Mouse (Mus musculus): ENCODE results near the gene Olfr1418.

Olfr1418 gene

DNA sequence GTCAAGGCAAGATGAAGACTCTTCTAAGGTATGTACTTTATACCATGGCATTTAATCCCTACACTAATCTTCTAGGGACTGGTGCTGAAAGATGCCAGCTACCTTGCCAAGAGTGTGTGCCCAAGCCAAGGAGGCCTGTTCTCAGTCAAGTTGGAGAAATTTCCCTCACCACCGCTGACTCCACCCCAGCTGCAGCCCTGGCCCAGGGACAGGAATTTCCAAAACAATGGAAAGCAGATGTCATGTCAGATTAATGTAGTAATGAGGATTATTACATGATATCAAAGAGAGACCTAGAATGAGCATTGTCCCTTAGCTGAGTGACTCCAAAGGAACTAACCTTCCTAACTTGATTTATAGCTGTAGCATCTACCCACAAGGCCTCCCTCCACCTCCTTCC is 50.0 kb downstream of the Olfr1418 start:
- DNase-seq (ENCODE audit: low read depth, low spot score): no peak

DNA sequence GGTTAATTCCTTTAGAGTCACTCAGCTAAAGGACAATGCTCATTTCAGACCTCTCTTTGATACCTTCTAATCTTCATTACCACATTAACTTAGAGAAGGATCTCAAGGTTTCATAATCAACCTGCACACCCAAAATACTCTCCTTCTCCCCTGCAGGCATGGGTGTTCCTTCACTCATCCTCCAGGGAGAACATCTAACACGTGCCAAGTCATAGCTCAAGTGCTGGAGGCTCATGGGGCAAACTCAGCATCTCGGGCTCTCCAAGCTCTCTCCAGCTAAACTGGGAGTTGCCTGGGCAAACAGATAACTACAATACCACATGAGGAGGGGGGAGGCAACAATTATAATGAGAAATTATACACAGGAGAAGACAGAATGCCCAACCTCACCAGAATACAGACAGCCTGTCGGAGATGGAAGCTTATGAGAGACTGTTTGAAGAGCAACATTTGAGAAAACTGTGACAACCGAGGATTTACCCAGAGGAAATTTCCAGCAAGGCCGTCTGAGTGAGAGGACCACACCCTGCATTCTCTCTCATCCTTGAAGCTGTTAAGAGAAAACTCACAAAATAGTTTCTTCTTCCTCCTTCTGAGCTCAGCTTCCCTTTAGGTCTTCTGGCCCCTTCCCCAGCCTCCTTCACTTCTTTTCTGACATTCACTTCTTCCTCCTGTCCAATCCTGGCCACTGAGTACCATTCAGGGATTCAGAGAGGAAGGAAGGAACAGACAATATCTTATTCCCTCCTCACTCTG is 50.7 kb downstream of the Olfr1418 start:
- no peak for DNase-seq (ENCODE audit: low read depth, low spot score)

DNA sequence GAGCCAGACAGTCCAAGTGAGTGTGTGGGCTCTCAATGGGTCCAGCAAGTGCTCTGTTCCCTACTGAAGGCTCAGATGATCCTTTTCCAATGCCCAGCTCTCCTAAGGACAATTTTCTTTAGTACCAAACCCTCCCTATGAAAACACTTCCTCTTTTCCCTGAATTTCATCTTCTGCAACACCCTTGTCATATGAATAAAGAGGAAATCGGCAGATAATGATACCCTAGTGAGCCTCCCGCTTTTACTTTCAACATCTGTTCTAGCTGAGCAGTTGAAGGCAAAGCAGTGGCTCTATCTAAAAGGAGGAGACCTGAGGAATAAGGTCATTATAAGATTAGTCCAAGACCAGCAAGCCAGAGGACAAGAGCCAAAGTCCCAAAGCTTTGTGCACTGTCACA is 52.4 kb downstream of the Olfr1418 start:
- no peak for DNase-seq (ENCODE audit: low read depth, low spot score)

DNA sequence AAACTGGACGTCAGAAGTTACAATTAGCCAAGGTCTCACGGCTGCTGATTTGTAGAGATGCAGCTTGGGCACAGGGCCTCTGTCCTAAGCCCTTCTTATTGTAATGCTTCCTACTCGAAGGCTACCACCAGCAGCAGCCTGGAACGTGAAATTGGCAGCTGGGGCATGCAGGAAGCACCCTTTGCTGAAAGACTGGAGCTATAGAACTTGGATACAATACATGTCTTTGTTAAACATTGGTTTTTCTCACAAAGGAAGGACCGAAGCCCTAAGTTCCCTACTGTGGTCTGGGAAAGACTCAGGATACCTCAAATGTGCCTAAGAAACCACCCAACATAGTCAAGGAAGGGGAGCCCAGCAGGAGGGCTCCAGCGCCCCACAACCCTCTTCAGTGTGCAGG is 53.0 kb downstream of the Olfr1418 start:
- no peak for DNase-seq (ENCODE audit: low read depth, low spot score)

DNA sequence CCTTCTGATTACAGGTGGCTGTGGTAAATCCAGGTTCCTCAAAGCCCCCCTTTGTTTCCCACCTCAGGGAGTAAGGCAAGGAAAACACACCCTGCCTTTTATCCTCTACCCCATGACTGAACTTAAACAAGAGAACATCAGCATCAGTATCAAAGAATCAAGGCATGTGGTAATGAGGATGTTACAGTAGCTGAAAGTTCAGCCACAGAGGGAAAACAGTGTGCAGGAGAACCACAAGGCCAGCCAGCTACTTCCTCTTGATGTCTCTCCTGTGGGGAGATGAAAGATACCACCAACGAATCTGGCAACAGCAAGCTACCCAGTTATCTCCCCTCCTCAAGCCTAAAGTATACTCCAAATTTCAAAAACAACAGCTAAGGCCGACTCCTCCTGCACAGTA is 53.6 kb downstream of the Olfr1418 start:
- DNase-seq (ENCODE audit: low read depth, low spot score): no peak

DNA sequence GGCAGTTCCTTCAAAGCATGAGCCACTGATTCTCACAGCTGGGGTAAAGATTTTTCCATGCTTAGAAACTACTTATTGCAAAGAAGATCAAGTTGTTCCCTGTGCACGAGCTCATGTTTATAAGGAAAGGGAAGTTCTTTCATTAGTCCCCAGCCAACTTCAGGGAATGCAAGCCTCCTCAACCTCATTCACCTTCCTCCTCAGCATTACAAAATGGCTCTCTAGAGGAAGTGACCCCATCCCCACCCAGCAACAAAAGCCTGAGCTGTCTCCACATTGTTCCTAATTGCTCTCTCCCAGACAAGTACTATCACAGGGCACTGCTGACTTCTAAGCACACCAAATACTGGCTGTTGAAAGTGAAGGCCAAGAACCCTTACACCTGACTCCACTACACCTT is 56.4 kb downstream of the Olfr1418 start:
- no peak for DNase-seq (ENCODE audit: low read depth, low spot score)

Data from brain, embryonic 18.5 days (tissue).